Mouse (Mus musculus) megakaryocyte, embryonic 14.5 days (primary cell): ENCODE measurements around the gene Dkk3. TPM values are rescaled to one million over a fixed set of nuclear protein-coding genes. Genes with fewer than 3 reads are reported as not detected.

Source experiments
- H3K27me3 ChIP-seq: replicated peaks from 2 replicates; pipeline ENCODE3; 2012; ENCODE audit warnings: inconsistent platforms
- H3K36me3 ChIP-seq: replicated peaks from 2 replicates; pipeline ENCODE3; 2012; ENCODE audit warnings: low read length, inconsistent platforms, mixed read lengths
- H3K4me1 ChIP-seq: 2 replicates; pipeline ENCODE4 v1.6.1; 2012; ENCODE audit warnings: inconsistent platforms
- H3K4me3 ChIP-seq: replicated peaks from 2 replicates; pipeline ENCODE3; 2012; ENCODE audit warnings: moderate library complexity, mild to moderate bottlenecking, inconsistent platforms
- H3K9me3 ChIP-seq: 2 replicates; pipeline ENCODE4 v1.6.1; 2012; ENCODE audit warnings: inconsistent platforms
- FLI1 ChIP-seq: IDR thresholded peaks from 2 replicates; pipeline ENCODE4 v1.6.1; 2012; ENCODE audit warnings: low read length, inconsistent platforms, mixed read lengths
- GATA1 ChIP-seq: IDR thresholded peaks from 3 replicates; pipeline ENCODE4 v1.6.1; 2012; ENCODE audit warnings: mixed read lengths, low read length, inconsistent platforms, borderline replicate concordance
- polyA plus RNA-seq: library from polyadenylated mRNA; stranded (reverse); fragments of >175 nt; gene quantifications from 2 replicates; pipeline ENCODE4 v1.2.3, GENCODE M21; 2012; ENCODE audit warnings: low replicate concordance; ENCODE audit not compliant: insufficient read depth

Dkk3 gene
- polyA plus RNA-seq, 1 experiment, result 0.08 TPM

DNA sequence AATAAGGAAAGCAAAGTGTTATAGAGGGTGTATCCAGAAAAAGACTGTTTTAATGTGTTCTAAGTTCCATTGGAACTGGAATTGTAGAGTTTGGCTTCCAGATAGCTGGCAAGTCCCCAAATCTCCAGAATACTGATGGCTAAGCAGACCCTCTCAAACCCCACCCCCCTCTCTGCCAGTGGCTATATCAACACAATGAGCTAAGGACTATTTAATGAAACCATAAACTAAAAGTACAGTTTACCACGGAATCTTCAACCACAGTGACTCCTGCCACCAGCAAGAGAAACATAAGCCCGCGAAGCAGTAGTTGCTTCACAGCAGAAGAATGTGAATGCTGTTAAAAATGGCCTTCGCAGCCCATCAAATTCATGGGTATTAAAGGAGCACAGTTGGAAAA is 4.4 kb downstream of the Dkk3 start:
- Histone ChIP-seq H3K36me3 (no peaks in the 10 kb centered on the region), H3K4me1 (peaks cover 16% of the 10 kb centered on the region; the same call in 1 of the 2 replicates), H3K9me3 (0 out of 2 replicates have a peak, but pooled peaks cover 5% of the 10 kb centered on the region), H3K4me3 (no peak overlapping the region), H3K27me3 (peaks cover 59% of the 10 kb centered on the region)
- no peak for TF ChIP-seq FLI1
- no peak for TF ChIP-seq GATA1

- H3K27me3 ChIP-seq, result peaks cover 28% of the 10 kb centered on the region
- no peaks in the 10 kb centered on the region for H3K9me3 ChIP-seq
- no peak overlapping the region for H3K4me3 ChIP-seq
- no peaks in the 10 kb centered on the region for H3K36me3 ChIP-seq
- TF ChIP-seq GATA1 (no peak), FLI1 (no peak)
- H3K4me1 ChIP-seq, result peaks cover 6% of the 10 kb centered on the region; the same call in 1 of the 2 replicates
Measured at GRCm38 (mm10) chr7:112149113-112149512, 9.7 kb downstream of the Dkk3 start.

DNA sequence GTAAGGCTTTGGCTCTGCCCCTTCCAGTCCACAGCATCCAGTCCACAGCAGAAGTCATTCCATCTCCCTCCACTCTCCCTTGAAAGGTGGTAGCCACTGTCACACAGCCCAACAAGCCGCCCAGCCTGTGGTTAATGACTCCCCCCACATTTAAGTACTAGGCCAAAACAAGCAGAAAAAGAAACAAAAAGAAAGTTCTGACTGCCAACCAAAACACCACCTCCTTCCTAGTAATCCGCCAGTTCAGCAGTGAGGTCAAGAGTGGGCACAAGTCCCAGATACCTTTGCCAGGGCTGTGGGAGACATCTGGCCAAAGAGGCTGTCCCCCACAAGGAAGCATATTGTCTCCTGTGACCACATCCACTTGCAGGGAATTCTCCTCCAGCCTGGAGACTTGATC is 10.9 kb downstream of the Dkk3 start:
- no peak overlapping the region for H3K4me3 ChIP-seq
- H3K4me1 ChIP-seq, result peaks cover 2% of the 10 kb centered on the region; the same call in 1 of the 2 replicates
- no peaks in the 10 kb centered on the region for H3K36me3 ChIP-seq
- H3K27me3 ChIP-seq, result peaks cover 21% of the 10 kb centered on the region
- TF ChIP-seq FLI1 (no peak), GATA1 (no peak)
- H3K9me3 ChIP-seq, result no peaks in the 10 kb centered on the region

- H3K4me1 ChIP-seq, result no peaks in the 10 kb centered on the region
- H3K9me3 ChIP-seq, result no peaks in the 10 kb centered on the region
- H3K4me3 ChIP-seq, result no peak overlapping the region
- TF ChIP-seq GATA1 (no peak), FLI1 (no peak)
- no peaks in the 10 kb centered on the region for H3K36me3 ChIP-seq
- H3K27me3 ChIP-seq, result peaks cover 14% of the 10 kb centered on the region
Measured at GRCm38 (mm10) chr7:112144646-112145179, 14.1 kb downstream of the Dkk3 start.

GRCm38 (mm10) chr7:112143978-112144377 is 14.9 kb downstream of the Dkk3 start:
- Histone ChIP-seq H3K4me3 (no peak overlapping the region), H3K9me3 (no peaks in the 10 kb centered on the region), H3K4me1 (peaks cover under 1% of the 10 kb centered on the region; the same call in 1 of the 2 replicates), H3K27me3 (peaks cover 14% of the 10 kb centered on the region), H3K36me3 (no peaks in the 10 kb centered on the region)
- TF ChIP-seq FLI1, result no peak
- no peak for TF ChIP-seq GATA1

DNA sequence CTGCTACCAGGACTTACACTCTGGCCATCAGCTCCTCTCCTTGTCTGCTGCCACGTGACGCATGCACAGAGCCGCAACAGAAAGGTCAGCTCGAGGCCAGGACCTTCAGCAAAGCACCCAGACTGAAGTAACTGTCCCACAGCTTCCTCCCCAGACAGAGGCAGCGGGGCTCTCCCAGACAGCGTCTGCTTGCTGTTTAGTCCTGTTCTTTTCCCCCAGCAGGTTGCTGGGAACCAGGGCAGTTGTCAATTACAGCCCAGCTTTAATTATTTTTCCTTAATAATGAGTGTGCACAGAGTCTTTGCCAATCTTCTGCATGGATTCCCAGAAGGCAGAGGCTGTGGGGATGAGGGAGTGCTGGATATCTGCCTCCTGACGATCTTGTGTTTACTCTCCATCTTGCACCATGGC is 15.8 kb downstream of the Dkk3 start:
- no peak overlapping the region for H3K4me3 ChIP-seq
- no peaks in the 10 kb centered on the region for H3K9me3 ChIP-seq
- H3K27me3 ChIP-seq, result peaks cover 12% of the 10 kb centered on the region
- H3K4me1 ChIP-seq, result peaks cover 7% of the 10 kb centered on the region; the same call in 1 of the 2 replicates
- no peaks in the 10 kb centered on the region for H3K36me3 ChIP-seq
- TF ChIP-seq FLI1, result no peak
- TF ChIP-seq GATA1, result no peak

DNA sequence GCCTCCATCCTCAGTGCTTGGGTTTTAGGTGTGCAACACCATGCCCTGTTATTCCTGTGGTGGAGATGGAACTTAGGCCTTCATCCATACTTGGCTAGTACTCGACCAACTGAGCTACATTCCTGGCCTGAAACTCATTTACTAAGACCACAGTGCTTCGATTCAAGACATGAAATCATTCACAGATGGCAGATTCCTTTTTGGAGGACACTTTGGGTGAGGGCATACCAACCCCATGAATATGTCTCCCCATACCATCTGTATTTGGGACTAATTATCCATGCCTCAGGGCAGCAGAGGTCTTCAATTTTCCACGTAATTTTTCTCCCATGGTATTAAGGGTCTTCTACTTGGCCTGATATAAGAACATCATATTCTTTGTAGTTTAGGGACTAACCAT is 16.2 kb downstream of the Dkk3 start:
- TF ChIP-seq GATA1 (no peak), FLI1 (no peak)
- Histone ChIP-seq H3K9me3 (no peaks in the 10 kb centered on the region), H3K4me1 (peaks cover 7% of the 10 kb centered on the region; the same call in 1 of the 2 replicates), H3K36me3 (no peaks in the 10 kb centered on the region), H3K4me3 (no peak overlapping the region), H3K27me3 (peaks cover 12% of the 10 kb centered on the region)

- H3K36me3 ChIP-seq, result no peaks in the 10 kb centered on the region
- no peak overlapping the region for H3K4me3 ChIP-seq
- H3K9me3 ChIP-seq, result no peaks in the 10 kb centered on the region
- peaks cover 14% of the 10 kb centered on the region for H3K27me3 ChIP-seq
- H3K4me1 ChIP-seq, result peaks cover 16% of the 10 kb centered on the region
- TF ChIP-seq FLI1, result no peak
- TF ChIP-seq GATA1, result no peak
Measured at GRCm38 (mm10) chr7:112140725-112141124, 18.1 kb downstream of the Dkk3 start.

- H3K4me3 ChIP-seq, result no peak overlapping the region
- H3K36me3 ChIP-seq, result no peaks in the 10 kb centered on the region
- TF ChIP-seq GATA1 (no peak), FLI1 (no peak)
- peaks cover 14% of the 10 kb centered on the region for H3K27me3 ChIP-seq
- H3K4me1 ChIP-seq, result peaks cover 25% of the 10 kb centered on the region
- H3K9me3 ChIP-seq, result no peaks in the 10 kb centered on the region
Measured at GRCm38 (mm10) chr7:112138509-112139405, 20.1 kb downstream of the Dkk3 start.

DNA sequence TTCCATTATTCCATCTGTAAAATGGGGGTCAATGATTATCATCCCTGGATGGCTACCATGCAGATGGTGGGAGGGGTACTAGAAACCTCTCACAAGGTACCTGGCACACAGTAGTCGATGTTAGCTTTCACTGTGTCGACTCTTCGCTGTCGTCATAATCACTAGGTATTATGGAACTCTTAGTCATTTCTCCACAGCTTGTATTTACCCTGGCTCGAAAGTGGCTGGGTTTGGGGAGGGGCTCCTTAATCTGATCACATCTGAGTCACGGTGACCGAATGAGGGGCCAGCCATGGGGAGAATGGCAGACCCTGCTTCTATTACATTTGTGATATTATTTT is 20.7 kb downstream of the Dkk3 start:
- Histone ChIP-seq H3K36me3 (no peaks in the 10 kb centered on the region), H3K27me3 (peaks cover 14% of the 10 kb centered on the region), H3K9me3 (no peaks in the 10 kb centered on the region), H3K4me1 (peaks cover 25% of the 10 kb centered on the region), H3K4me3 (no peak overlapping the region)
- TF ChIP-seq GATA1, result no peak
- TF ChIP-seq FLI1, result no peak
